Mouse (Mus musculus): ENCODE measurements around the gene Ccdc6. TPM values are rescaled to one million over a fixed set of nuclear protein-coding genes. Genes with fewer than 3 reads are reported as not detected.

The Ccdc6 gene
- polyA plus RNA-seq, 1 experiment from 2014 or later = 30.1 TPM

DNA sequence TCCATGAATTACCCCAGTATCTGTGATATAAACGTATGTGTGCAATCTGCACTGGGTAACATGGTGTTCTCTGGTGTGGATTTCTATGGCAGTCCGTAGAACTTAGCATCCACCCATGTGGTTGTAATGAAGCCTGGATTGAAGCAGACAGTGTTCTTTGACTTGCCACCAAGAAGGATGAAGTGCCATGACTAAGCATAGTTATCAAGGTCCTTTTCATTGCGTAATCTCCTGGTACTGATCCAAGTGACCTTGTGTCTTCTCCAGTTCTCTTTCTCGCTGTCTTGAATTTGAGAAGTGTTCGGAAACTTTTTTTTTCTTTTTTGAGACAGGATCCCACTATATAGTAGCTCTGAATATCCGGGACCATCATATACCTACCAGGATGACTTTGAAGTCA is 127.7 kb downstream of the Ccdc6 start:
- no peak for DNase-seq (ENCODE audit: low spot score)
- WGBS = 96% methylated on average over 6 of the region's 6 CpGs
- Histone ChIP-seq H3K27ac (no peak overlapping the region), H3K4me1 (replicated peaks; ENCODE audit: control insufficient read depth, insufficient read depth, low read length) (no peaks in the 10 kb centered on the region), H3K9me3 (ENCODE audit: control insufficient read depth, low read length) (no peaks in the 10 kb centered on the region), H3K9ac (no peak overlapping the region), H3K4me2 (replicated peaks) (no peak overlapping the region), H3K36me3 (replicated peaks; ENCODE audit: control insufficient read depth, insufficient read depth) (no peaks in the 10 kb centered on the region), H3K27me3 (ENCODE audit: control insufficient read depth, insufficient read depth, low read length) (no peaks in the 10 kb centered on the region), H3K4me3 (replicated peaks; ENCODE audit: low read length) (no peak overlapping the region)
- ATAC-seq (ENCODE audit: low FRiP score) = no peak

DNA sequence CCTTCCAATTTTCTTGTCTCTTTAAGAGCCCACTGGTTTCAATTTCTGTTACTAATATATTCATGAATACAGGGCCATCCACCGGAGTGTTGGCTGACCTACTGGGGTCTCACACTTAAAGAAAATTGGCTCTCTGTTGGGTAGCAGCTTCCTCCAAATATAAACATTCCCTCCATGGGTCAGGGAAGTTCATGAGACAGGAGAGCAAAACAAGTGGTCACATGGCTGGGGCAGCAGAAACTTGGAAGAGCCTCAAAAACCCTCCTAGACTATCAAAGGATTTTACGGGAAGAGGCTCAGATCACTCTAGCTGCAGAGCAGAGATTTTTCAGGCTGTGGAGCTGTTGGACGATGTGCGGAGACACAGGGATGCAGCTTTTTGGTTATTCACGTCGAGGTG is 128.8 kb downstream of the Ccdc6 start:
- ATAC-seq (ENCODE audit: low FRiP score) (no peak), DNase-seq (ENCODE audit: low spot score) (no peak)
- Histone ChIP-seq H3K36me3 (replicated peaks; ENCODE audit: control insufficient read depth, insufficient read depth) (no peaks in the 10 kb centered on the region), H3K27ac (no peak overlapping the region), H3K4me1 (replicated peaks; ENCODE audit: control insufficient read depth, insufficient read depth, low read length) (no peaks in the 10 kb centered on the region), H3K4me3 (replicated peaks; ENCODE audit: low read length) (no peak overlapping the region), H3K9ac (no peak overlapping the region), H3K9me3 (ENCODE audit: control insufficient read depth, low read length) (no peaks in the 10 kb centered on the region), H3K27me3 (ENCODE audit: control insufficient read depth, insufficient read depth, low read length) (no peaks in the 10 kb centered on the region), H3K4me2 (replicated peaks) (no peak overlapping the region)
- 73% methylated on average over 6 of the region's 6 CpGs for WGBS

GRCm38 (mm10) chr10:70226608-70227007 is 129.7 kb downstream of the Ccdc6 start:
- Histone ChIP-seq H3K27me3 (ENCODE audit: control insufficient read depth, insufficient read depth, low read length) (no peaks in the 10 kb centered on the region), H3K4me1 (replicated peaks; ENCODE audit: control insufficient read depth, insufficient read depth, low read length) (no peaks in the 10 kb centered on the region), H3K9me3 (ENCODE audit: control insufficient read depth, low read length) (no peaks in the 10 kb centered on the region), H3K4me2 (replicated peaks) (no peak overlapping the region), H3K9ac (no peak overlapping the region), H3K27ac (no peak overlapping the region), H3K36me3 (replicated peaks; ENCODE audit: control insufficient read depth, insufficient read depth) (no peaks in the 10 kb centered on the region), H3K4me3 (replicated peaks; ENCODE audit: low read length) (no peak overlapping the region)
- no peak for ATAC-seq (ENCODE audit: low FRiP score)
- no peak for DNase-seq (ENCODE audit: low spot score)

DNA sequence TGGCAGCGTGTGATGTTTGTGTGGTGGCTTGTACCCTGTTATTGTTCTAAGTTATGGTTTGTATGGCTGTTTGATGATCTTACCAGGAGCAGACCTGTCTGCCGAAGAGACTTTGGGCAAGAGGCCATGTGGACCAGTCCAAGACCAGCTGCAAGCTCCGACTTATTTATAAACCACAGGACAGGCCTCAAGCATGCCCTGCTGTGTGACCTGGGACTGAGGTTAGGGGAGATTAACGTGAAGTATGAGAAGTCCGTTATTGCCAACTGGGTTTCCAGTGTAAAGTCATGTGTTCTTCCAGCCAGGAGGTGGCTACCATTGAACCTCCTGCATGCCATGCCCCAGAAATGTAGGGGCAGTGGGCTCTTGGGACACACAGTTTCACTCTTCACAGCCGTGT is 133.4 kb downstream of the Ccdc6 start:
- Histone ChIP-seq H3K4me3 (replicated peaks; ENCODE audit: low read length) (no peak overlapping the region), H3K9me3 (ENCODE audit: control insufficient read depth, low read length) (no peaks in the 10 kb centered on the region), H3K9ac (no peak overlapping the region), H3K4me2 (replicated peaks) (no peak overlapping the region), H3K27ac (no peak overlapping the region), H3K36me3 (replicated peaks; ENCODE audit: control insufficient read depth, insufficient read depth) (no peaks in the 10 kb centered on the region), H3K4me1 (replicated peaks; ENCODE audit: control insufficient read depth, insufficient read depth, low read length) (no peaks in the 10 kb centered on the region), H3K27me3 (ENCODE audit: control insufficient read depth, insufficient read depth, low read length) (no peaks in the 10 kb centered on the region)
- WGBS = 83% methylated on average over 6 of the region's 6 CpGs
- no peak for DNase-seq (ENCODE audit: low spot score)
- no peak for ATAC-seq (ENCODE audit: low FRiP score)

- Histone ChIP-seq H3K9ac (no peak overlapping the region), H3K4me1 (replicated peaks; ENCODE audit: control insufficient read depth, insufficient read depth, low read length) (no peaks in the 10 kb centered on the region), H3K4me3 (replicated peaks; ENCODE audit: low read length) (no peak overlapping the region), H3K4me2 (replicated peaks) (no peak overlapping the region), H3K27me3 (ENCODE audit: control insufficient read depth, insufficient read depth, low read length) (no peaks in the 10 kb centered on the region), H3K36me3 (replicated peaks; ENCODE audit: control insufficient read depth, insufficient read depth) (no peaks in the 10 kb centered on the region), H3K9me3 (ENCODE audit: control insufficient read depth, low read length) (no peaks in the 10 kb centered on the region), H3K27ac (no peak overlapping the region)
- DNase-seq (ENCODE audit: low spot score) (no peak), ATAC-seq (ENCODE audit: low FRiP score) (no peak)
- 74% methylated on average over 2 of the region's 2 CpGs for WGBS
These were observed 141.0 kb downstream of the Ccdc6 start for GRCm38 (mm10) chr10:70237936-70238335.

Other genes starting within 250 kb of the Ccdc6 start
- gene Mrln, start 107.5 kb downstream of the Ccdc6 start, polyA plus RNA-seq (2014; fragmentation: Nextera tagmentation; extraction: Ambion mirVana) = 0.55 and 0.59 TPM in 2 replicates
- gene Slc16a9, start 148.0 kb downstream of the Ccdc6 start, polyA plus RNA-seq (2014; fragmentation: Nextera tagmentation; extraction: Ambion mirVana) = 1.8 and 2.6 TPM in 2 replicates

Measured in hindbrain, embryonic 14.5 days (tissue).